Mouse (Mus musculus): ENCODE data around the gene Epha8. TPM values are rescaled to one million over a fixed set of nuclear protein-coding genes. Genes with fewer than 3 reads are reported as not detected.

Gene Epha8
- 0.09 TPM in 1 of 2 replicates, not detected in the other for total RNA-seq (2015)
- total RNA-seq (2017): 0.16 TPM in 1 of 2 replicates, not detected in the other

- no peak for ATAC-seq (ENCODE audit: poor library complexity, severe bottlenecking)
Observed at GRCm38 (mm10) chr4:136956751-136957446, at the start of gene Epha8. Gene Epha8, minus strand, starts transcription at chr4:136956816.

DNA sequence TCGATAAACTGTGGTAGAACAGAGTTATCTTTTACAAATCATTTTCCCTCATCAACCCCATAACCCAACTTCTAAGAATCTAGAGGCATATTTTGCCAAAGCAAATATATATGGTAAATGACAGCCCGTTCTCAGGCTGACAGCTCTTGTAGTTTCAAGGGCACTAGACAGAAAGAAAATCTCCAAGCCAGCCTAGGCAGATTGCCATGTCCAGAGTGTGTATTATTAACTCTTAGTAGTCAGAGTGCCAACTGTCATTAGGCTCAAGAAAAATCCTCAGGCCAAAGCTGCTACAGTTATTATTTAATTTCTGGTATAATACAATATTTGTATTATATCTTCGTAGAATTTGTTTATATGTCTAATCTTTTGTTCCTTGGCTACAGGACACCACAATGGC is 45.2 kb upstream of the Epha8 start:
- no peak for ATAC-seq (ENCODE audit: poor library complexity, severe bottlenecking)

- ATAC-seq (ENCODE audit: poor library complexity, severe bottlenecking): no peak
Observed at GRCm38 (mm10) chr4:137001020-137001419, 44.4 kb upstream of the Epha8 start.

DNA sequence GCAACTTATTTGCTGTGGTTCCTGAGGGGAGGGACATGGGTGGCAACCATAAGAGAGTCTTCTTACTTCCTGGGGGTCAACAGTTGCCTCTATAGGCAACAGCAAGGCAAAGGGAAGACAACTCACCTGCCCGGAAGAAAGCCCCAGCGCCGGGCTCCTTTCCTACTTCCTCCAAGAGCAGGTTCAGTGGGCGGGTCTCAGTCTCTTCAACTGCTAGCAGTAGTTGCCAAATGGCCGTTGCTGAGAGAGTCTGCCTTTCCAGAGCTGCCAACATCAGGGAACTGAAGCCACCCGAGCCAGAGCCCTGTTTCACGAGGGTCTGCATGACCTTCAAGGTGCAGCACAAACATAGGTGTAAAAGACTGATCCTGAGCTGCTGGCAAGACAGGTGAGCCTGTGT is 41.8 kb upstream of the Epha8 start:
- no peak for ATAC-seq (ENCODE audit: poor library complexity, severe bottlenecking)

DNA sequence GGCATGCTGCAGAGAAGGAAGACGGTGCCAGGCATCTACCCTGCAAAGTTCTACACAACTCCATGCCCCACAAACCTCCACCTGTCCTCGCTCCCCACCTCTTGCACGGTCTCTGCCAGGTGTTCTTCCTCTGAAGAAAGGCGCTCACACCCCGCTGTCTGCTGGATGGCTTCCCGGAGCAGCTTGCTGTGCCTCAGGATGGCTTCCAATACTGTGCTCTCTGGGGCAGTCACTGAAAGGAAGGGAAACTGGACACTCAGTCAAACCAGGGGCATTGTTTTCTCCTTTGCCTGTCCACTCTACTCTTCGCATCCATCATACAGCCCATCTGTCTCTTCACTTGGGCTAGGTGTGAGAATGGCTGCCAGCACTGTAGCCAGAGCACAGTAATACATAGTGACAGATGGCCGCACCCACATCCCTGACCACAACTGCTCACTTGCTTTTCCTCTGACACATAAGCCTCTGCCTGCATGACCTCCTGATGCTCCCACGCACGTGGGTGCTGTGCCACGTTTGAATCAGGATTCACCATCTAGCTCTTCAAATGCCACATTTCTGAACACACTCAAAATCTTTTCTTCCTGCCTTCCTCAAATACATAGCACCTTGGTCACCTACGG is 41.2 kb upstream of the Epha8 start:
- ATAC-seq (ENCODE audit: poor library complexity, severe bottlenecking): no peak

- ATAC-seq (ENCODE audit: poor library complexity, severe bottlenecking): no peak
Observed at GRCm38 (mm10) chr4:136996933-136997332, 40.3 kb upstream of the Epha8 start.

DNA sequence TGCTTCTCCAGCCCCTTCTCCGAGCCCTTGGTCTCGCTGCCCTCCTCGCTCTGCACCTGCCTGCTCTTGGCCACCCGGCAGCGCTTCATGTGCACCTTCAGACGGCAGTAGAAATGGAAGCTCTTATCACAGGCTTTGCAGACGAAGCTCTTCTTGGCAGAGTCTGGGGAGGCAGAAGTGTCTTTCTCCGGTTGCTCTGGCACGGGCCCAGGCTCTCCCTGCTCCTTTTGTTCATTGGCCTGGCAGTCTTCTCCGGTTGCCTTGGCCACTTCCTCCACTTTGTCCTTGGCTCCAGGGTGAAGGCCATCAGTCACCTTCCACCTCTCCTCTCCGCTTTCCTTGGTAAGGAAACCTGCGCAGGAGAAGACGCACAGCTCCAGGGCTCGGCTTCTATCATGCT is 38.7 kb upstream of the Epha8 start:
- ATAC-seq (ENCODE audit: poor library complexity, severe bottlenecking): no peak

DNA sequence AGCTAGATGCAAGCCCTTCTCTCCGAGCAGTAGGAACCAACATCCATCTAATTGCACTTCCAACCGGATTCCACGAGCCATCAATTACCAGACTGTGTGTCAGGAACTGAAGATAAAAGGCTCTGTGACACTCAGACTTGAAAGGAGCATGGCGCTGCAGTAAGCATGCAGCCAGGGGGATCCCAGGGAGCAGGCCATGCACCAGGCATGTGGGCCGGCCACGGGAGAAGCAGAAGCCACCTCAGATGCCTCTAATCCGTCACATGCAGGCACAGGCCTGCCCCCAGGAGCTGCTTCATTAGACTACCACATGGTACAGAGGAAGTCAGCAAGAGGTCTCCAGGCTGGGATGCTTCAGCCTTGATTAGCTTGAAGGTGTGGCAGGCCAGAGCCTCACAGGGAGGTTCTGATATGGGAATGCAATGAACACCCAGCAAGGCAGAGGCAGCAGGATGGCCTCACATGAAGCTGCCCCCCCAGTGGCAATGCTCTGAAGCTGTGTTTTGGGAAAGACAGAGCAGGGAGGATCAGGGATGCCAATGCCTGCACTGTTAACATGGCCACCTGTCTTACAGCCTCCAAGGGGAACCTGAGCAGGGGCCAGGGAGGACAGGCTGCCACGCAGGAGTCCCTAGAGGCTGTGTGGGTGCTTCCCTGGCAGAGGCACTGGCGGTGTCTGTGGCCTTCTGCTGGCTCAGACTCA is 25.5 kb upstream of the Epha8 start:
- no peak for ATAC-seq (ENCODE audit: poor library complexity, severe bottlenecking)

- no peak for ATAC-seq (ENCODE audit: poor library complexity, severe bottlenecking)
Observed at GRCm38 (mm10) chr4:136981347-136981746, 24.7 kb upstream of the Epha8 start.

- ATAC-seq (ENCODE audit: poor library complexity, severe bottlenecking): no peak
Observed at GRCm38 (mm10) chr4:136980921-136981320, 24.3 kb upstream of the Epha8 start.

- no peak for ATAC-seq (ENCODE audit: poor library complexity, severe bottlenecking)
Observed at GRCm38 (mm10) chr4:136977244-136977643, 20.6 kb upstream of the Epha8 start.

GRCm38 (mm10) chr4:136970939-136971338 is 14.3 kb upstream of the Epha8 start:
- ATAC-seq (ENCODE audit: poor library complexity, severe bottlenecking): no peak

- ATAC-seq (ENCODE audit: poor library complexity, severe bottlenecking): no peak
Observed at GRCm38 (mm10) chr4:136969503-136970276, 13.1 kb upstream of the Epha8 start.

DNA sequence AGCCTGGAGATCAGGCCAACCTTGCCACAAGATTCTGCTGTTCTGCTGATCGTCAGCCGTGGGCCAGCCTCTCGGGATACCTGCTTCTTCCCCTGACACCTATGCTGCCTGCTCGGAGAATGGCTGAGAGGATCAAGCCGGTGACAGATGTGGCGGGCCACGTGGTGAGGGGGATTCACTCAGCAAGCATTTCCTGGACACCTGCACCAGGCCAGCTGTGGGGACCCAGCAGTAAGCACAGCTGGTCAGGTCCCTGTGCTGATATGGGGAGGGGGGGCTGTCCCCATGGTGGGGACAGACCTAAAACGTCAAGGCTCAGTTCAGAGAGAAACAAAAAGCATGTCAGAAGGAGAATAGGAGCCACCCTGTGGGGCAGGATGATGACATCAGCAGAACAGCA is 12.5 kb upstream of the Epha8 start:
- ATAC-seq (ENCODE audit: poor library complexity, severe bottlenecking): no peak

- no peak for ATAC-seq (ENCODE audit: poor library complexity, severe bottlenecking)
Observed at GRCm38 (mm10) chr4:136967511-136967910, 10.9 kb upstream of the Epha8 start.

DNA sequence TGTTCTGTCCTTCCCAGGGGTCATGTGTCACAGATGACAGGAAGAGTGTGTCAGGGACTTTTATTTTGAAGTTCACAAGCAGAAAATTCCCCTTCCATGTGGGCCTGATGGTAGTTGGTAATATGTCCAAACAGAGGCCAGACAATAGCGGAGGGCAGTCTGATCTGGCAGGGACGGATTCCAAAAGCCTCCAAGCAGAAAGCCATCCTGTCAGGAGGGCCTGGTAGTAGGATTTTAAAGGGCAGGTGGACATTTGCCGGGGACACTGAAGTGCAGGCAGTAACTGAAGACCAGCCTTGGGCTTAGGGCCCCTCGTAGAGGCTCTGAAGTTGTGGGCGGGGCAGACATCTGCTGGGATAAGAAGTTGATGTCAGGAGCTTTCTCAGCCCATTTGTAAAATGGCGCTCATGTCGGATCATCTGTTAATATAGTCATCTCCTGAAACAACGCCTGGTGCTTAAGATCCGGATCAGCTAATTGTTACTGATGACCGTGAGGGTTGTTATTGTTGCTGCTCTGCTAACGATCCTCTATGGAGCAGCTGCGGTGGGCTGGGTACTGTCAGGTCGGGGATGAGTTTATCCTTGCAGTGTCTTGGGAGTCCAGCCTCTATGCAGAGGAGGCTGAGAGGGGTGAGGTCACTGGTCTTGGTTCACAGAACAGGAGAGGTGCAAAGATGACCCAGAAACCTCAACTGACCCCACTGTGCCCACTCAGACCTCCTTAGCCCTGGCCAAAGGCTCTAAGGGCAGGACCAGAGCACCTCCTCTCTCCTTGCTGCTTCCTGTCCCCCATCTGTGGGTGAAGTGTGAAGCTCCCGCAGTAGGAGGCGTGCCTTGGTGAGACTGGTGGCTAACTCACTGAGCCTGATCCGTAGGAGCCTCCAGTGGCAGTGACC is 10.1 kb upstream of the Epha8 start:
- no peak for ATAC-seq (ENCODE audit: poor library complexity, severe bottlenecking)

DNA sequence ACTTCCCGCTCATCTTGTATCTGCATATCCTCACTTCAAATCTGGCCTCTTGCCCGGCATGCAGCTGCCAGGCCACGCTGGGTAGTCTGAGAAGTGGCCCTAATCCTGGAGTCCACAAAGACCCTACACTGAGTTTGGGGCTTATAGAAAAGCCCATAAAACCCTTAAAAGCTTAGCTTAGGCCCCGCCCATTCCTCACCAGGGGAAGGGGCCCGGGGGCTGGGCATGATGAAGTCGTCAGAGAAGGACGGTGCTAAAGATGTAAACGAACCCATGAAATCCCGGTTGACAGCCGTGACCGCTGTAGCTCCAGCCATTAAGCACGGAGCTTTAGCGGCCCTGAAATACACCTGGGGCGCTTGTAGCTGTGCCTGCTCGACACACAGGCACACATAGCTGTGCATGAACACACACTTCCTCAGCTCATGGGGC is 8.4 kb upstream of the Epha8 start:
- ATAC-seq (ENCODE audit: poor library complexity, severe bottlenecking): no peak

GRCm38 (mm10) chr4:136962447-136962846 is 5.8 kb upstream of the Epha8 start:
- no peak for ATAC-seq (ENCODE audit: poor library complexity, severe bottlenecking)

DNA sequence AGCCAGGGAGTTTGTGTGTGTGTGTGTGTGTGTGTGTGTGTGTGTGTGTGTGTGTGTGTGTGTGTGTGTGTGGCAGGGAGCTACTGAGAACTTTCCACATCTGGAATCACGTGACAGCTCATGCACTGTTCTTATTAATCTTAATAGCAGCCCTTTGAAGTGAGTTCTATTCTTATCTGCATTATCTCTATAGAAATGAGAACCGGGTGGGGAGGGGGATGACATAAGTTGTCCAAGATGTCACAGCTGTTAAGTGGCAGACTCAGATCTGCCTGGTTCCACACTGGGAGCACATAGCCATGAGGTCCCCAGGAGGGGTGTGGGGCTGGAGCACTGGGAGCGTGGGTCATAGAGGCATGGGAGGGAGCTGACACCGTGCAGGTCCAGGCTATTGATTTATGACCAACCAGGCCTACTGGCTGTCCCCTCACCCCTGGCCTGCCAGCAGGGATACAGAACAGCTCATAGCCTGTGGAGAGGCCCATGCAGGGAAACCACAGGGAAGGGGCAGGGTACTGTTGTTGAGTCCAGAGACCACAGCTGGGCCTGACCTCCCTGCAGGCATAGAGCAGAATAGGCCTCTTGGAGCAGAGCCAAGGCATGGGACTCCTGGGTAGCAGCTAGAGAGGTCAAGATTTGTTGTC is 5.1 kb upstream of the Epha8 start:
- ATAC-seq (ENCODE audit: poor library complexity, severe bottlenecking): no peak

- ATAC-seq (ENCODE audit: poor library complexity, severe bottlenecking): no peak
Observed at GRCm38 (mm10) chr4:136960581-136960980, 4.0 kb upstream of the Epha8 start.
